Mouse (Mus musculus): ENCODE results near the gene Dnah17. TPM values are rescaled to one million over a fixed set of nuclear protein-coding genes. Genes with fewer than 3 reads are reported as not detected.

Dnah17 gene
- total RNA-seq, 2 experiments from 2014 or later = not detected

DNA sequence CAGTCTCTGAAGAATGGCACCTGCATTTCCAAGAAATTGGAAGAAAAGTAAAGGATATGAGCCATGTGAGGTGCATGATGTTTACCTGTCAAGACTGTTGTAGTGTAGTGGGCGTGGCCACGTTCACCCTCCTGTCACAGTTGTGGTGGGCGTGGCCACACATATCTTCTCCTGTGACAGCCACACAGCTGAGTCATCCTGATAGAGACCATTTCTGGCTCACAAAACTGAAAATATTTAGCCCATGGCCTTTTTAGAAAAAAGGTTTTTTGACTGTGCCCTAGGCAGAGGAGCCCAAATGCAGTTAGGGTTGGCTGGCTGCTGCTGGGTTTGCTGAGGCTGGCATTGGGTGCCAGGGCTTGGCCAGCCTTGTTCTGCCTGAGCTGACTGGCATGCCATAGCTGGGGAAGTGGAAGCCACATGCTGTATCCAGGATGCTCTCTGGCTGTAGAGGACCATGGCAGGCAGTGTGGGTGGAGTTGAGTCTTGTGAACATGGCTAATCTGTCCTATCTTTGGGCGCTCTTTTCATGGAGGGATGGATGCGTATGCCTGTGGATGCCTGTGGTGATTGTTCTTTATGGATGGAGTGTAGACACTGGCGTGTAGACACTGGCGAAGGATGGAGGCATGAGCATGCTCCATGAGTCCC, 129.7 kb downstream of the Dnah17 start:
- ATAC-seq (replicated peaks; ENCODE audit: poor library complexity, severe bottlenecking) = no peak

DNA sequence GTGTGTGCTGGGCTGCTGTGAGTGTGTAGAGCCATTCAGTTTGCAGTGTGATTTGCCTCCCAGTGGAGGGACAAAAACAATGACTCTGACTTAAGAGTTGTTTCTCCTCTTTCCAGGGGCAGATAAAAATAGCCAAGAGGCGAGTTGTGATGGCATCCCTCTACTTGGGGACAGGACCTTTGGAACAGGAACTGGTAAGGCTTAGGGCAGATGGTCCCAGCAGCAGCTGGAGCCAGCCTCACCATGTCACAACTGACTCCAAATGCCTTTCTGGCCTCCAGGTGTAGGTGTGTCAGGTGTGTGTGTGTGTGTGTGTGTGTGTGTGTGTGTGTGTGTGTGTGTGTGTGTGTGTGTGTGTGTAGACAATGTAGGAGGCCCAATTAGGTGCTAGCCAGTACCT, 130.4 kb downstream of the Dnah17 start:
- ATAC-seq (replicated peaks; ENCODE audit: poor library complexity, severe bottlenecking) = no peak

DNA sequence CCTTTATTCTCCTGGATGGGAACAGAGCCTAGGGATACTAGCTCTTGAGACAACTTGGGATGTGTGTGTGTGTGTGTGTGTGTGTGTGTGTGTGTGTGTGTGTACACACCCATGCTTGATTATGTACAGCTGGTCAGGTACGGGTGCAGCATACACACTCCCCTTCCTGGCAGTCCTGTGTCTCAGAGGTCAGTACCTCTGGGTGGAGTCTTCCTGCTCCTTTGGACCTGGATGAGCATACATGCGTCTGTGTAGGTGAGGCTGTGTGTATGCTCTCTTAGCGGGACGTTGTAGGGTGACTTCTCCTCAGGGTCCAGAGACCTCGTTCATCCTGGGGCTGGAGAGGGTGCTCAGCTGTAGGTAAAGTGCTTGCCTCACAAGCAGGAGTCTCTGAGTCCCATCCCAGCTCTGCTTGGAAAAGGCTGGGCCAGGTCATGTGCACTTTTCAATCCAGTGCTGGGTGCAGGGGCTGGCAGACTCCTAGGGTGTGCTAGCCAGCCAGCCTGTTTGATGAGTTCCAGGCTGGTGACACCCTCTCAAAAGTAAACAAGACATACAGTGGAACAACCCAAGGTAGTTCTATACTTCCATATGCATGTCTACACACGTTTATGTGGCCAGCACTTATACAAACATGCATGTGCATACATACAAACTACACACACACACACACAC, 131.0 kb downstream of the Dnah17 start:
- no peak for ATAC-seq (replicated peaks; ENCODE audit: poor library complexity, severe bottlenecking)

DNA sequence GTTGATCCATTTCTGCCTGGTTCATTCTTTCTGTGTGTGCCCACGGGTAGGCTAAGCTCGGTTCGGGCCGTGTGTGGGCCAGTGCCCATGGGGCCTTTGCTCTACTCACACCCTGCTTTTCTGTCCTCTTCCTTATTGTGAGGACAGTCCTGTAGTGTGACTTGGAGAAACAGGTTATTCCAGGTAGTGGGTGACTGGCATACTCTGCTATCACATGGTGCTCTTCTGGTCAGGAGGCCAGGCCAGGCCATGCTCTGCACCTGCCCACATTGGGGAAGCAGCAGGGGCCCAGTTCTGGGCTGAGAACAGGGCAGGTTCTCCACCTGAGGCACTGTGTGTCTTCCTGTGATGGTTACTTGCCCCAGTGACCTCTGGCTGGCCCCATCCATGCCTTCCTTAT, 132.1 kb downstream of the Dnah17 start:
- ATAC-seq (replicated peaks; ENCODE audit: poor library complexity, severe bottlenecking) = no peak

DNA sequence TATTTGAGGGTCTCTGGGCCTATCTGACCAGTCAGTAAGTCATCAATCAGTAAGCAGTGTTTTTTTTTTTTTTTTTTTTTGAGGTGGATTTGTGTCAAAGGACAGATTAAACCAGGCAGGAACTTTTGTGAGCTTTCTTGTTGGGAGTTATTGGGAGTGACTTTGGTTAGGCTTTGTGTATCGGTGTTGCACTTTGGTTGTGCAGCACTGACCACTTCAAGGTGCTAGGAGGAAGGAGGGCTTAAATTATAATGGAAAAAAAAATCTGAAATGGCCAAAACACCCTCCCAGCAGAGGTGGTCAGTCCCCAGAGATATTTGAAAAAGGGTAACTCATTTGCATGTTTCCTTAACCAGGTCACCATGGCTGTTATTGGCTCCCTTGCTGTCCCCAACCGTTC, 133.3 kb downstream of the Dnah17 start:
- ATAC-seq (replicated peaks; ENCODE audit: poor library complexity, severe bottlenecking) = no peak

DNA sequence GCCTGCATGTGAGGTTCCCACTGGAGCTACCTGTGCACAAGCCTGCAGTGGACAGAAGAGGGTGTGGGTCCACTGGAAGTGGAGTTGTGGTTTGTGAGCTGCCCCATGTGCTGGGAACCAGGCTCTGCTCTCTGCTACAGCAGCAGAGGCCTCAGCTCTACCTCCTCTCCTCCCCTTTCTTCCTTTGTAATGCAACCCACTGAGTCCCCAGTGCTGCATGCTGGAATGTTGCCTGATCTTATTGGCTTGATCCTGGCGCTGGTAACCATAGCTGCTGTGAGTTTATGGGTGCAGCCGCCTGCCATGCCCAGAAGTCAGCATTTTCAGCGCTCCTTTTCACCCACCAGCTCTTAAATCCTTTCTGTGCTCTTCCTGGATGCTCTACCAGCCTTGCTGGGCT, 134.4 kb downstream of the Dnah17 start:
- no peak for ATAC-seq (replicated peaks; ENCODE audit: poor library complexity, severe bottlenecking)

DNA sequence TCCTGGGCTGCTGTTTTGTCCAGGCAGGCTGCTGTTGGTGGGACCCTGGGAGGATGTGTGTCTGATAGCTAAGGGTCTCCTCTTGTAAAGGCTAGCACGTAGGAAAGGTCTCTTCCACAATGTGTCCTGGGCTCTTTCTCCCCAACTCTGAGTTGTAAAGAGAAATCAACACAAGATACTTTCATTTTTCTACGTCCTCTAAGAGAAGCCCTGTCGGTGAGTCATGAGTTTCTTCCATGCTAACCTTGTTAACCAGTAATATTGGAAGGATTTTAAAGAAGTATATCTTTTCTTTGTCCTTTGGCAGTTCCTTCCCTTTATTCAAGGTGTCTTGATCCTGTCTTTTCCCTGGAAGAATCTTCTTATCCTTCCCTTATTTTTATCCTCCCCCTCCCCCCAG, 134.8 kb downstream of the Dnah17 start:
- no peak for ATAC-seq (replicated peaks; ENCODE audit: poor library complexity, severe bottlenecking)

DNA sequence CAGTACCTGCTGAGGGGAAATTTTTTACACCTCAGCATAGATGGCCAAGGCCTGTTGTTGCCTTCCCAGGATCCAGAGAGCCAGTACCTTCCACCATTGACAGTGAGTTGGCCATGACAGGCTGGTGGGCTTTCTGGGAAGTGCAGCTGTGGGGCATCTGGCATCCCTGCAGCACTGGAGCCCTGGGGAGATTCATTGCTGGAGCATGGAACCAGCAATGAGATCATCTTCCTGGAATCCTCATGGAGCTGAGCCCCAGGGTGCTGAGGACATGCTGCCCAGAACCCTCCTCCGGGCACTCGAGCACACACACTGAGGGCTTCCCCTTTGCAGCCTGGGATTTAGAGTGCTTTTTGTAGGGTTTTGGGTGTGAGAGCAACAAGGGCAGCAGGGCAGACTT, 135.2 kb downstream of the Dnah17 start:
- ATAC-seq (replicated peaks; ENCODE audit: poor library complexity, severe bottlenecking) = no peak

DNA sequence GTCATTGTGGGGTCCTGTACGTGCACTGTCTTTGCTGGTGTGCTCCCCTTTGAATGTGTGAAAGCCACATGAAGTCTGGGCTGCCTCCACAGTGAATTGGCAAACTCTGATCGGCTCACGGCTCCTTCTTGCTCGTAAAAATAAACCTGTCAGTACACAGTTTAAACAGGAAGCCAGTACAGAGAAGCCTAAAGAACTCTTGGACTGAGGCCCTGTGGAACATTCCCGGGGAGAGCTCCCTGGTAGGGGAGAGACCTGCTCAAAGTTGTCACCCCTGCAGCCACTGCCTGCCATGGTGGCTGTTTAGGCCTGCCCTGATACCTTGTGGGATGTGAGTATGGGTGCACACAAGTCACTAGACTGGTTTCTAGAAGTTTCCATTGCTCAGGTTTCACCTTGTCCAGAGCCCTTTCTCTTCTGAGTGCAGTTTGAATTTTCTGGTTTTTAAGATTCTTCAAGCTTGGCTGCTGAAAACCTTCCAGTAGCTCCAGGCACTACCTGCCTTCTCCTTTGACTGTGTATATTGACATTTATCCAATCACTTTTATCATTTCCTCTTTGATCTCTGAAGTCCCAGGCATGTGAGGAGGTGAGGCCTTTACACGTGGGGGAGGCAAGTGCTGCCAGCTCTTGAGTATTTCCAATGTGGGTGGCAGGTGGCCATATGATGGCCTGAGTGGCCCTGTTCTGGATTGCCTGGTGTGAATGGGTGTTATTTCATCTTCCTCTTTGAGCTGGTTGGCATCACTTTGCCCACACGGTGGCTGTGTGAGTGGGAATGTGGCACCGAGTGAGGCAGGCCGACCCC, 136.0 kb downstream of the Dnah17 start:
- no peak for ATAC-seq (replicated peaks; ENCODE audit: poor library complexity, severe bottlenecking)

DNA sequence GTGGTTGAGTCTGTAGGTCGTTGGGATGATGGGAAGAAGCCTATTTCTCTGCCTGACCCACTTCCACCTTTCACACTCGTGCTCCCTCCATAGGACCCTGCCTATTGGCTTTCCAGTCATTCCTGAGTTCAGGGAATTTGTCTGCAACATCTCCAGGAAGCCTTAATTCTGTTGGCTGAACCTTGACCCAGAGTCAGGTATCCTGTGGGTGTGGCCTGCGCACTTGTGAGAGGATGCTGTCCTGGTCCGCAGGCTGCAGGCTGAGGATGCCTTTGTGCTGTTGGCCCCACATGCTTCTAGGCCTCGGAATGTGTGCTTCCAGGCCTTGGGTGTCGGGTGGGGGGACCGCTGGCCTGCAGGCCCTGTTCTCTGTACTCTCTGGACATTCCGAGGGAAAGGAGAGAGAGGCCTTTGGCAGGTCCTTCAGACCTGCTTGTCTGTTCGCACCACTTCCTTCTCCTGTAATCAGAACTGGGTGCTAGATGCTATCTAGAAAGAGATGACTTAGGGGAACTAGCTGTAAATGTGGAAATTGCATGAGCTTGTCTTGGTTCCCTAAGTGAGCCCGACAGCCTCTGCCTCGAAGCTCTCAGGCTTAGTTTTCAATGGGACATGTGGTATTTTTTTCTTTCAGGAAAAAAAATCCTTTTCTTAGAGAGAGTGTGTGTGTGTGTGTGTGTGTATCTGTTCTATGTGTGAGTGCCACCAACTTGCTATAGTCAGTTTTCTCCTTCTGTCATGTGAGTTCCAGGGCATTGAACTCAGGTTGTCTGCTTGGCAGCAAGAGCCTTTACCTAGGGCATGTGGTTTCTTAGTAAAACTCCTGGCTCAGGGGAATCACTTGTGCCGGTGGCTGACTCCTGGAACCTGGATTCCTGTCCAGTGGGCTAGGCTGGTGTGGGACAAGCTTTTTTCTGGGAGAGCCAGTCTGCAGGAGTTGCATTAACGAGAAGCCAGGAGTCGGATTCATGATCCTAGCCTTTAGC, 137.0 kb downstream of the Dnah17 start:
- ATAC-seq (replicated peaks; ENCODE audit: poor library complexity, severe bottlenecking) = peak; percentile 27

DNA sequence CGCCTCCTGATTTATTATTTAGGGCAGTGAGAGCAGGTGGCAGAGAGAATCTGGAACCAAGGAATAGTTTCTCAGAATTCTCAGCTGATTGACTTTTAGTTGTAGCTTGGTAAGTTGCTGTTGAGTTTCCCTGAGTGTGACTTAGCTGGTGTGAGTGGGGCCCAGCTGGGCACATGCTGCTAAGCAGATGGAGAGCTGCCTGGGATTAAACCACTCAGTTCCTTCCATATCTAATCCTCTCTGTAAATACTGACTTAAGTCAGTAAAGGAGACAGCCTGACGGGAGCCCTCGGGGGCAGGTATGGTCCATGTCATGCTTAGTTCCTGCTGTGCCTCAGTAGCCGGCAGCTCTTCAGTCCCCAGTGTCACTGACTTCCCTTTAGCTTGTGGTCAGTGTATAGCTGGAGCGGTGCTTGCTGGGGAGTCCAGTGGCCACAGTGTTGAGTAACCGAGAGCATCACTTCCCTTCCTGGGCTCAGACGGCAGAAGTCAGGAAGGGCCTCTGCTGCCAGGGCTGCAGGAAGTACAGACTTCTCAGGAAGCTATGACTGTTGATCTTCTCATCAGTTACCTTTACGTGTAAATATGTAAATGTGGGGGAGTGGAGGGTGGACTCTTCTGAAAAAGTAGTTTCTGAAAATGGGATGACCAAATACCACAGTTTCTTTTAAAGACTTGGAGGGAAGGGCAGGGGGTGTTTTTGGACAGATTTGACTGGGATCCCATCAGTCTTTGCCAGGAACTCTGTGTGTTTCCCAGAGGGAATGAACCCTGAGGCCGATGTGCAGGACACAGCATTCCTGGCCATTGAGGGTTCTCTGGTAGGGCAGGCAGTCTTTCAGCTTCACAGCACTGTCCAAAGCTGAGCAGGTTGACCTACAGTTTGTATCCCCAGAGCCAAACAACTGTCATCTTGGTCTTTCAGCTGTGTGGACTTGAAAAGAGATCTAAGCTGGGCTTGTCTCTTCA, 138.6 kb downstream of the Dnah17 start:
- peak; percentile 74 for ATAC-seq (replicated peaks; ENCODE audit: poor library complexity, severe bottlenecking)

DNA sequence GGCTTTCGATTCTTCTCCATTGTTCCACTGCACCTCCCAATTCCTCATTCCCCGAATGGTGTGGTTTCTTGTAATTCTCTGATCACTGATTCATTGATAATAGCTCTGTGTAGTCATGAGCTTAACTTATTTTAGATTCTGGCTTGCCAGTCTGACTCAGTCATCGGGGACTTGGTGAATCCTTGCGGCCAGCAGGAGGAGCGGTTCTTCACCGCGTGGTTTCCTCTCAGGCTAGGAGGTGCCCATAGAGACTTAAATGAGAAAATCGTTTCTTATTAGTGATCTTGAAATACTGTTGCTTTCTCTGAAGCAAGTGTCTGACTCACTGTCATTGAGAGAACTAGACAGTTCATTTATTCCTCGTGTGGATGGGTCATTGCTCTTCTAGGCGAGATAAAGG, 140.5 kb downstream of the Dnah17 start:
- ATAC-seq (replicated peaks; ENCODE audit: poor library complexity, severe bottlenecking) = peak; percentile 10

DNA sequence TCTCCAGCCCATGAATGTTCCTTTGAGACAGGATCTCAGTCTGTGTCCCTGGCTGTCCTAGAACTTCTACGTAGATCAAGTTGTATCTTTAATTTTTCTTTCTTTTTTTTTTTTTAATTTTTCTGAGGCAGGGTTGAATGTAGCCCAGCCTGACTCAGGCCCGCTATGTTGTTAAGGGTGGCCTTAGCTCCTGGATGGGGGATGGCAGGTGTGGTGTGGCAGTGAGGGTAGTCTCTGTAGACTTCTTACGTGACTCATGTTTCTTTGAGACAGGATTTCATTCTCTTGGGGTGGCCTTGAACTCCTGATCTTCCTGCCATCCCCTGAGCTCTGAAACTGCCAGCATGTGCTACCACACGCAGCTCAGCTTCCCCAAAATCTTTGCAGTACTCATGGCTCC, 141.2 kb downstream of the Dnah17 start:
- no peak for ATAC-seq (replicated peaks; ENCODE audit: poor library complexity, severe bottlenecking)

DNA sequence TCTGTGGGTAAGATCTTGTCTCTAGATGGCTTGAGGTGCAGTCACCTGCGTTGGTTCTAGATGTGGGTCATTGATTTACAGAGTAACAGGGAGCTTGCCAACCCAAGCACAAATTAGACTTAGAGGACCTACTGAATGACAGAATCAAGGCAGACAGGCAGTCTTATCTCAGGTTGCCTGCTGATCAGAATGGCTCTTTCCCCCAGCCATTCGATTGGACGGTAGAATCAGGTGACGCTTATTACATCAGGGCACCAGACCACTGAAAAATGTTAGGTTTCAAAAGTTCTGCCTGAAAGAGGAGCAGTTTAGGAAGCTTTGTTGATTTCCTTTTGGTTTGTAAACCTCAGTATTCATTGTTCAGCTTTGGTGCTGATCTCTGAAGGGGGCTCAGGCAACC, 142.5 kb downstream of the Dnah17 start:
- peak; percentile 14; the same call in 1 of the 2 replicates for ATAC-seq (replicated peaks; ENCODE audit: poor library complexity, severe bottlenecking)

DNA sequence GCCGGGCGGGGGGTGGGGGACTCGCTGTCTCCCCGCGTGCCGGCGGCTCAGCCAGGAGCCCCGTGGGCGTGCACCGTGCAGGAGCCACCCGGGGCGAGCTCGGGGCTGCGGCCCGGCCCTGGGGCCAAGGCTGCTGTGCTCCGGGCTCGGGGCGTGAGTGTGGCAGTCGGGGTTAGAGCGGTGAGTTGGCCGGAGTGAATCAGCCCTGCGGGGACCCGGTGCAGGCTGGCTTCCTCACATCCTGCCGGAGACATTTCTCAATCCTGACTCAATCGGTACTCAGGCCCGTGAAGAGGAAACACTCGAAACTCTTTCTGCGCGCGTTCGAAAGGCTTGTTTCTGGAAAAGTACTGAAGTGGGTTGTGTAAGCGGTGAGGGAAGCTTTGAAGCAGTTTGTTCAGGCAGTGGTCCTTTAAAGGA, 143.4 kb downstream of the Dnah17 start:
- peak; percentile 56 for ATAC-seq (replicated peaks; ENCODE audit: poor library complexity, severe bottlenecking)

DNA sequence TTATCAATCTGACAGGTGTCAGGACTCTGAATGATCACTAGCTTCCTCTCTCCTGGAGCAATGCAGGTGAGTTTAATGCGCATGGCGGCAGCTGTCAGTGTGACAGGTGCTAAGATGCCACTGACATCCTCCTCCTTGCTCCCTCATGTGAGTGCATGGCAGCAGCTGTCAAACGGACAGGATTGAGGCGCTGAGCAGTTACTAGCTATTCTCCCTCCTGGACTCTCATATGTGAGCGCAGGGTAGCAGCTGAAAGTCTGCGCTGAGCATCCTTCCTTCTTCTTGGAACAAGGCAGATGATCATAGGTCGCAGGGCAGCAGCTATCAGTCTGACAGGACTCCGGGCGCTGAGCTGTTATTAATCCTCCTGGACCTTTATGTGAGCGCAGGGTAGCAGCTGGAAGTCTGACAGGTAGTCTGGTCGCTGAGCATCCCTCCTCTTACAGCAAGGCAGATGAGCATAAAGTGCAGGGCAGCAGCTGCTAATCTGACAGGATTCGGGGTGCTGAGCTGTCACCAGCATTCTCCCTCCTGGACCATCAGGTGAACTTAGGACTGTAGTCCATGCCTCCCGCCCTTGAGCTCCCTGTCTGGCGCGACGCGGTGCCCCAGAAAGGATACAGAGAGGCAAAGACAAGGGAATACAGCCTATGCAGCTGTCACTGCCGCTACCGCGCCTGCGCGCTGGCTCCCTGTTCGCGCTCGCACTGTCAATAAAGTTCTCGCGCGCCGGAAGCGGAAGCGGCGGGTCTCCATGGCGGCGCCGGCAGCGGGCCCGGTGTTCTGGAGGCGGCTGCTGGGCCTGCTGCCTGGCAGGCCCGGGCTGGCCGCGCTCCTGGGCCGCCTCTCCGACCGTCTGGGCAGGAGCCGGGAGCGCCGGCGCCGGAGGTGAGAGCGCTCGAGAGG, 144.1 kb downstream of the Dnah17 start, which contains the start of gene Pgs1:
Gene Pgs1 (plus strand): TSS at position 167 of the 906 bp plus-strand sequence.
- peak; percentile 37 for ATAC-seq (replicated peaks; ENCODE audit: poor library complexity, severe bottlenecking)

DNA sequence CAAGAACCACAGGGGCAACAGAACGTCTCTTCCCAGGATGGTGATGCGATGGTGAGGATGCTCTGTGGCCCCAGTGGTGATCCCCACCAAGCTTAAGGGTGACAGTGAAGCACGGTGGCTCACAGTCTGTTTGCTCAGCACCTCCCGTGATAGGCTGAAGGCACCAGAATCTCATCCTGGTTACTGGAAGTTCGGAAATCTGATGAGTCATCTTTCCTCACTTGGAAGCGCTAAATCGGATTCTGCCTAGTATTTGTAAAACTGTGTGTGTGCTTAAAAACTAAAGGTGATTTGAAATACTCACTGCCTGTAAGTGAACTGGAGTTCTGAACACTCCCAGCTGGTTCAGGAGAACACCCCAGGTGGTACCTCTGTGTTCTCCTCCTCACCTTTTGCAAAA, 146.7 kb downstream of the Dnah17 start:
- ATAC-seq (replicated peaks; ENCODE audit: poor library complexity, severe bottlenecking) = no peak

DNA sequence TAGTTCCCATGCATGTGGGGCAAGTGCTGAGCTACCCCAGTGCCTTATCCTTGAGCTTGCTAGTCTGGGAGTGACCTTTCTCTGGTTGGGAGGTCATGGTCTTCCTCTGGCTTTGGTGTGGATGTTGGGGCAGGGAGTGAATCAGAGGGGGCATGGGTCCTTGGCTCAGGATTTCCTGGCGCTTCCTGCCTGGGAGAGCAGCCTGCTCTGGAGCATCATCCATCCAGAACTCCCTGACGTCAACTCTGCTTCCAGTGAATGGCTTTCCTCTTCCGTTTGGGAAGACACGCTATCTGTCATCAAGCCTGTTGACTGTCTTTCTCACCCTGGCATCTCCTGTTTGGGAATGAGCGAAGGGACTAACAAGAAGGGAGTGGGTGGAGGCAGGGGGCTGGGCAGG, 148.0 kb downstream of the Dnah17 start:
- ATAC-seq (replicated peaks; ENCODE audit: poor library complexity, severe bottlenecking) = no peak

Data from granulocyte monocyte progenitor cell, adult 5-6 weeks (primary cell).